Mouse (Mus musculus) C2C12 (cell line): ENCODE data around the gene Msi2.

Experiments
- CTCF ChIP-seq: IDR thresholded peaks from one replicate; pipeline ENCODE4 v1.5.1; 2011; ENCODE audit not compliant: control insufficient read depth, insufficient read depth, insufficient read length
- MYOD1 ChIP-seq: IDR thresholded peaks from one replicate; pipeline ENCODE4 v1.6.1; 2011; ENCODE audit warnings: low read depth; ENCODE audit not compliant: control insufficient read depth, insufficient read length

- TF ChIP-seq CTCF (no peak), MYOD1 (peak; percentile 36)
Observed at GRCm38 (mm10) chr11:88572461-88572860, 145.9 kb downstream of the Msi2 start.
